Mouse (Mus musculus): Measurements from ENCODE around the gene Noxred1. TPM values are rescaled to one million over a fixed set of nuclear protein-coding genes. Genes with fewer than 3 reads are reported as not detected.
A peak's percentile ranks its signal among the peaks of the same experiment; 100 is the strongest.

Noxred1 gene
- polyA plus RNA-seq, 1 experiment from 2014 or later: 0.37 TPM

DNA sequence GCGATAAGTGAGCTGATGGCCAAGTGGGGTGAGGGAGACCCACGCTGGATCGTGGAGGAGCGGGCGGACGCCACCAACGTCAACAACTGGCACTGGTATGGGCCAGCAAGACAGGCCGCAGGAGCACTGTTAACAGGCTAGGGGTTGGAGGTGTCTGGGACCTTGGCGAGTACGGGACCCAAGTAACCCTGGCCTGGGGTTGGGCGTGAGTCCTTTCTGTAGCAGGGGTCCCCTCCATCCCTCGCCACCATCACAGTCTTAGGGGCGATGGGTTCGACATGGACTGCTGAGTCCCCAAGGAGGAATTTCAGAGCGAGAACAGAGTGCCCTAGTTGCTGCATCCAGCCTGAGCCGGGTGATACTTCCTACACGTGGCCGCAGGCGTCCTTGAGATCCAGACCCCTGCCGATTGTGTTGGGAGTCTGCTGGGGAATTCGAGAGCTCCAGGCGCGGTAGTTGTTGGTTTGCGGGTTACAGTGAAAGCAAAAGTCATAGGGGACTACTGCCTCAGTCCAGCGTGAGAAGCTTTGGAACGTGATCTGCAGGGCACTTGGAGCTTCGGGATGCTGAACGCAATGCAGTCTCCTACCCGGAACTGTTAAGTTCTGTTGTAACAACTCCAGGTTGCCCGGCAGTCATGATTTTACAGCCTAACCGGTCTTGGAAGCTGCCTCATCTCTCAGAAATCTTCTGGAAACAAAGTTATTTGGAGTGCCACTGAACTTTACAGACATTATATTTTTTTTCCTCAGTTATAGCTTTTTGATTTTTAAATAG lies 28.5 kb upstream of the Noxred1 start:
- Histone ChIP-seq H3K4me1 (peaks cover 6% of the 10 kb centered on the region), H3K9ac (peak overlapping the region; percentile 92), H3K27me3 (replicated peaks) (no peaks in the 10 kb centered on the region), H3K36me3 (peaks cover 39% of the 10 kb centered on the region), H3K9me3 (no peaks in the 10 kb centered on the region), H3K4me2 (peak overlapping the region; percentile 77), H3K4me3 (replicated peaks) (peak overlapping the region; percentile 89), H3K27ac (peak overlapping the region; percentile 91)
- WGBS: under 1% methylated on average over 31 of the region's 31 CpGs
- ATAC-seq (ENCODE audit: insufficient read depth, low FRiP score, low read depth): peak; percentile 59

DNA sequence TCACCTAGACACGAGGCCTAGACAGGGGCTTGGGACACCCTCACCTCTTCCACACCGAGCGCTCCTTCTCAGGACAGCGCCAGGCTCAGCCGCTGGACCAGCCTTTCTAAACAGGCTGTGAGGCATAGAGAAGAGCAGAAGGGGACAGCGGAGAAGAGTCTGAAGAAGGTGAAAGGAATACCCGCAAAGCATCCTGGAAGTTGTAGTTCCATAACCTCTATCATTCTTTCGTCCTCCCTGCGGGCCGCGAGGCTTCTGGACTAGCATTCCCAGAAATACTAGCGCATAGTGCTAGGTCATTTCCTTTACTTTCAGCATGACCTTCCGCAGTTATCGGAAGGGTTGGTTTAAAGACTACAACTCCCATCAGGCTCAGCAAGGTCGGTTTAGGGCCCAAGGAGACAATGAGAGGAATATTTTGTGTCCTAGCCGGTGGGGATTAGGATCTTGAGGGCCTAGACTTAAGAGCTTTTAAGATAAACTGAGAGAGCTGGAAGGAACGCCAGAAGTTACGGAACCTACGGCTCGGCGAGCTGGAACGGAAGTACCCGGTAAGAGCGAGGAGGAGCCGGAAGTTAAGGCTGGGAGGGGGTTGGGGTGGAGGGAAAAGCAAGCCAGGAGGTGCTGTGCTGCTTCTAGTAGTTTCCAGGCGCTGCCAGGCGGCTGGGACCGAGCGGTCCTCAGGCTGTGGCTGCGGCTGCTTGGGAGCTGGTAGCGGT lies 27.7 kb upstream of the Noxred1 start, which contains the start of the genes Vipas39 and Ahsa1:
TSS of gene Vipas39 (minus strand) at position 149 of the 719 bp plus-strand sequence.
TSS of gene Ahsa1 (plus strand) at position 372 of the 719 bp plus-strand sequence.
- under 1% methylated on average over 31 of the region's 31 CpGs for WGBS
- Histone ChIP-seq H3K4me3 (replicated peaks) (peak within 1 kb of the TSS; percentile 89), H3K36me3 (peaks cover 37% of the 10 kb centered on the region), H3K27me3 (replicated peaks) (no peaks in the 10 kb centered on the region), H3K9ac (peak within 1 kb of the TSS; percentile 92), H3K4me1 (peaks cover 6% of the 10 kb centered on the region), H3K27ac (peak within 1 kb of the TSS; percentile 91), H3K4me2 (peak within 1 kb of the TSS; percentile 77), H3K9me3 (no peaks in the 10 kb centered on the region)
- ATAC-seq (ENCODE audit: insufficient read depth, low FRiP score, low read depth): peak; percentile 98

DNA sequence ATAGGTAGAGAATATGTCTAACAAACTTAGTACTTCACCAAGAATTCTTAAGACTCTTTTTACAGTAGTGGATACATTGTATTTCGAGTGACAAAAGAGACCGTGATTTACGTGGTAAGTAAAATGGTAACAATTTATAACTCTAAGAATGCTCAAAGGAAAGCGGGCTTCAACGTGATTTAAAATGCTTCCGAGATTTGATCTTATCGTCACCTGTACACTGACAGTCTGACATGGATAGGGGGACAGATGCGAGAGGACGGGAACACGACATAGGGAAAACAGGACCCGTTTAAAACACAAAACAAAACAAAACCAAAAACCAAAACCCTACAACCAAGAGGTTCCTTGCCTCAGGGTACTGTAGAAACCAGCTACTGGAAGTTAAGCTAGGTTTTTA lies 26.9 kb upstream of the Noxred1 start:
- Histone ChIP-seq H3K9me3 (no peaks in the 10 kb centered on the region), H3K9ac (peak overlapping the region; percentile 66), H3K36me3 (peaks cover 31% of the 10 kb centered on the region), H3K4me3 (replicated peaks) (peak overlapping the region; percentile 89), H3K4me2 (peak overlapping the region; percentile 69), H3K27me3 (replicated peaks) (no peaks in the 10 kb centered on the region), H3K4me1 (peaks cover 6% of the 10 kb centered on the region), H3K27ac (peak overlapping the region; percentile 72; the same call in 1 of the 2 replicates)
- ATAC-seq (ENCODE audit: insufficient read depth, low FRiP score, low read depth): no peak
- 17% methylated on average over 11 of the region's 11 CpGs for WGBS

DNA sequence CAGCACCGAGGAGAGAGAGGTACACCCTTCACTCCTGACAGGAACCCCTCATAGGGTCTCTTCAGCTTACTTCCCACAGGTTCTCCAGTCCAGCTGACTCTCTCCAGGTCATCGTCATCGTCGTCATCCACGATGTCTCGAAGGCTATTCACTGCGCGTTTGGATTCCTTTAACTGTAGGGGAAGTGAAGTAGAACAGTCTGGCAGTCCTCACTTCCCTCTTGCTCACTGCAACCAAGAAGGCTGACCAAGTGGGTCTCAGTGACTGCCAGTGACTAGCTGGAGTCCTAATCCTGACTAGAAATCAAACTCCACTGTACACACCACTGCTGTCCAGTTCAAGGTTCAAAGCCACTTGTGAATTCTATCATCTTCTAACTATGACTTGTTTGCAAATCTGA lies 22.0 kb upstream of the Noxred1 start:
- Histone ChIP-seq H3K9me3 (no peaks in the 10 kb centered on the region), H3K27ac (no peak overlapping the region), H3K9ac (no peak overlapping the region), H3K4me2 (no peak overlapping the region), H3K27me3 (replicated peaks) (no peaks in the 10 kb centered on the region), H3K4me1 (no peaks in the 10 kb centered on the region), H3K4me3 (replicated peaks) (no peak overlapping the region), H3K36me3 (peaks cover 35% of the 10 kb centered on the region)
- 96% methylated on average over 8 of the region's 8 CpGs for WGBS
- no peak for ATAC-seq (ENCODE audit: insufficient read depth, low FRiP score, low read depth)

DNA sequence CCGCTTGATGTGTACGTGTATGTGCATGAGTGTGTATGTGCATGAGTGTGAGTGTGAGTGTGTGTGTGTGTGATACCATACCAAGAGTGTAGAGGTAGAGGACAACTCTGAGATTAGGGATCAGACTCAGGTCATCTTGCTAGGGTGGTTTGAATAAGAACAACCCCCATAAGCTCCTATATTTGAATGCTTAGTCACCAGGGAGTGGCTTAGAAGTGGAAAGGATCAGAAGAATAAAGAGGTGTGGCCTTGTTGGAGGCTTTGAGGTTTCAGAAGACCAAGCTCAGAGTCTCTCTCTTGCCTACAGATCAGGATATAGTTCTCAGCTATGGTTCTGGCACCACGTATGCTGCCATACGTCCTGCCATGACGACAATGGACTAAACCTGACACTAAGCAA lies 18.1 kb upstream of the Noxred1 start:
- no peak for ATAC-seq (ENCODE audit: insufficient read depth, low FRiP score, low read depth)
- Histone ChIP-seq H3K27ac (no peak overlapping the region), H3K9ac (no peak overlapping the region), H3K36me3 (peaks cover 43% of the 10 kb centered on the region), H3K4me3 (replicated peaks) (no peak overlapping the region), H3K9me3 (no peaks in the 10 kb centered on the region), H3K27me3 (replicated peaks) (no peaks in the 10 kb centered on the region), H3K4me2 (no peak overlapping the region), H3K4me1 (no peaks in the 10 kb centered on the region)
- 90% methylated on average over 5 of the region's 5 CpGs for WGBS

DNA sequence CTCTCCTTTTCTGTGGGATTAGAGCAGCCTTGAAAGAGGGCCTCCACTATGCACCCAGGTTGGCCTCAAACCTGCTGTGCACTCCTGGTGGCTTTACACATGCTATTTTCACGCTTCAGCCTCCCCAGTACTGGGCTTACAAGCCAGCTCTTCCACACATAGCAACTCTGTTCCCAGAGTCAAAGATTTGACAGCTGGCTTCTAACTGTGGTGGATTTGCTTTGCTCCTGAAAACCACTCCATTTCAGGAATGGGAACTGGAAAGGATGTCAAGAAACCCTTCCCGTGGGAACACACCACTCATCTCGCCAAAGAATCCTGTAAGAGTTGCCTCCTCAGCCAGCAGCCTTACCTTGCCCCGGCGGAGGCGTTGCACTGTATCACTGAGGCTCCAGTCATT lies 15.3 kb upstream of the Noxred1 start:
- H3K27ac ChIP-seq: no peak overlapping the region
- 95% methylated on average over 6 of the region's 6 CpGs for WGBS
- no peak overlapping the region for H3K4me2 ChIP-seq
- no peak overlapping the region for H3K9ac ChIP-seq
- H3K4me1 ChIP-seq: no peaks in the 10 kb centered on the region
- H3K27me3 ChIP-seq (replicated peaks): no peaks in the 10 kb centered on the region
- no peaks in the 10 kb centered on the region for H3K9me3 ChIP-seq
- no peak overlapping the region for H3K4me3 ChIP-seq (replicated peaks)
- no peak for ATAC-seq (ENCODE audit: insufficient read depth, low FRiP score, low read depth)
- H3K36me3 ChIP-seq: peaks cover 51% of the 10 kb centered on the region

DNA sequence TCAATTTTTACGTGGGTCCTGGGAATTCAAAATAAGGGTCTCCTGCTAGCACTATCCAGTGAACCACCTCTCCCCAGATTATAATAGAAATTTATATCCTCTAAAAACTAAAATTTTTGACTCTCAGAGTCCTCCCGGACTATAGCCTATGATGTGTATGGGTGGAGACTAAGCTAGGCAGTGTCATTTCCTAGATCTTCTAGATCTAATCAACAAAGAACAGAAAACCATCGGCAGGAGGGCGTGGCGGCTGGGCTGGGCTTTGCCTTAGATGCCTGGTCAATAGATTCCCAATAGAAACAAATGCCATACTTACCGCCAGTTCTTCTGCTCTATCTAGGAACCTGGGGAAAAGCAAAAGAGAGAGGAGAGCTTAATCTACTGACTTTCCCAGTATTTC lies 11.6 kb upstream of the Noxred1 start:
- H3K27me3 ChIP-seq (replicated peaks): no peaks in the 10 kb centered on the region
- no peak for ATAC-seq (ENCODE audit: insufficient read depth, low FRiP score, low read depth)
- H3K36me3 ChIP-seq: peaks cover 46% of the 10 kb centered on the region

DNA sequence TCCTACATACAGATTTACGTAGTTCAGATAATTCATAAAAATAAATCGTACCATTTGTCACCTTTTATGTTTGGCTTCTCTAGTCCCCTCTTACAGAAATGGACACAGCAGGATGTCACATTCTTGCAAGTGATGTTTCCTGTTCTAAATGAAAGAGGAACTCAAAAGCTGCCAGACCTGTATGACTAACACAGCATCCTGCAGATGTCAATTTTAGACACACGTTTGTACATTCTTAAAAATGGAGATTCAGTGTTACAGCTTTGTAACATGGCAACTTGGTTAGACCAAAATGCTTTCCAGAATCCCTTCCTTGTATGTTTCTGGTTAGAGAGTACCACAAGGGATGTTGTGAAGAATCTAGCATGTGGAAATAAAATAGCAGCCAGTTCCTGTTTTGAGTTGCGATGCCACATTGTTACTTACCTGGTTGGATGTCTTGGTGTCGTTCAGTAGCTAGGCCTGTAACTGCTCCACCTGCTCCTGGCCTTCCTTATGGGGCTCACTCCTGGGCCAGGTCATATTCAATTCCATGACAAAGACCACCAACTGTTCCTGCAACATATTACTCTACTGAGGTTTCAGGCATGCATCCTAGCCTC lies 1.5 kb downstream of the Noxred1 start:
- Histone ChIP-seq H3K4me3 (replicated peaks) (no peak overlapping the region), H3K27ac (no peak overlapping the region), H3K9ac (no peak overlapping the region), H3K4me2 (no peak overlapping the region), H3K9me3 (no peaks in the 10 kb centered on the region), H3K27me3 (replicated peaks) (no peaks in the 10 kb centered on the region), H3K4me1 (no peaks in the 10 kb centered on the region), H3K36me3 (peaks cover 19% of the 10 kb centered on the region; the same call in 1 of the 2 replicates)
- ATAC-seq (ENCODE audit: insufficient read depth, low FRiP score, low read depth): no peak
- WGBS: 83% methylated on average over 5 of the region's 5 CpGs

More for the DNA sequence above, 11.6 kb upstream of the Noxred1 start:
- 88% methylated on average over 6 of the region's 6 CpGs for WGBS
- no peak overlapping the region for H3K9ac ChIP-seq
- H3K4me2 ChIP-seq: no peak overlapping the region
- H3K4me3 ChIP-seq (replicated peaks): no peak overlapping the region
- no peaks in the 10 kb centered on the region for H3K4me1 ChIP-seq
- H3K27ac ChIP-seq: no peak overlapping the region
- no peaks in the 10 kb centered on the region for H3K9me3 ChIP-seq

DNA sequence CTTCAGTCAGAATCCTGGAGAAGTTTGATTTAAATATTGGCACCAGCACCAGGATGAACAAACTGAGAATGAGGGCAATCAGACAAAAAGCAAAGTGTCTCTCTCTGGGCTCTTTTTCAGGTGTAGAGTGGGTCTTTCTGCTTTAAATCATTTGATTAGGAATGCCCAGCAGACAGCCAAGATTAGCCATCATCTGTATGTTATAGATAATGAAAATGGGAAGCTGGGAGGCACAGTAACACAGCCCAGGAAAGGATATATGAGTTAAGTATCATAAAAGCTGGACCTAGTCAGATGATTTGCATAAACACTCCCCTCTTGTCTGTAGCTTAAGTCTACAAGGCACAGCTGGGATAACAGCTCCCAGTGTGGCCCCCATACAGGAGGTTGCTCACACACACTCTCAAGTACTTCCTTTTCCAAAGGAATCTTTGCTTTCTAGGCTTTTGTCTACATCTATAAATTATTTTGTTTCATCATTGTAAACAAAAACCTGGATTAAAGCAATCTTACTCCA lies 8.1 kb downstream of the Noxred1 start:
- no peak overlapping the region for H3K9ac ChIP-seq
- H3K27me3 ChIP-seq (replicated peaks): no peaks in the 10 kb centered on the region
- no peaks in the 10 kb centered on the region for H3K4me1 ChIP-seq
- H3K9me3 ChIP-seq: no peaks in the 10 kb centered on the region
- ATAC-seq (ENCODE audit: insufficient read depth, low FRiP score, low read depth): peak; percentile 35; the same call in 1 of the 2 replicates
- no peaks in the 10 kb centered on the region for H3K36me3 ChIP-seq
- no peak overlapping the region for H3K4me2 ChIP-seq
- H3K27ac ChIP-seq: no peak overlapping the region
- no peak overlapping the region for H3K4me3 ChIP-seq (replicated peaks)

DNA sequence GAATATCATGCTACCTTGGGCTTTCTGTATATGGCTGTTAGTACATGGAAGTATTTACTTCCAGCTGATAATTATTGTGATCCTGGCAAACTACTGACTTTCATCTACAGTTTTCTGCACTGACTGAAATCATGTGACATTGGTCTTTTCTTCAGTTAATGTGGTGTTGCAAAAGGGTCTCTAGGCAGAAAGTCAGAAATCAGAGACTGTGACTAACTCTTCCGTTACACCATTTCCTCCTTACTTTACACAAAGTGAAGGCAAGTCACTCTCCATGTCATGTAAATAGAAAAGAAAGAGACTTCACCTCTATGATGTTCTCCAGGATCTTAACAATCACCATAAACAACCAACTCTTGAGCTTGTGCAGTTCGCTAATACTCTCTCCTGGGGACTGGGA lies 8.9 kb downstream of the Noxred1 start:
- no peak for ATAC-seq (ENCODE audit: insufficient read depth, low FRiP score, low read depth)
- Histone ChIP-seq H3K27me3 (replicated peaks) (no peaks in the 10 kb centered on the region), H3K9ac (no peak overlapping the region), H3K9me3 (no peaks in the 10 kb centered on the region), H3K36me3 (no peaks in the 10 kb centered on the region), H3K4me2 (no peak overlapping the region), H3K4me3 (replicated peaks) (no peak overlapping the region), H3K4me1 (no peaks in the 10 kb centered on the region), H3K27ac (no peak overlapping the region)
- 78% methylated on average over 2 of the region's 2 CpGs for WGBS

DNA sequence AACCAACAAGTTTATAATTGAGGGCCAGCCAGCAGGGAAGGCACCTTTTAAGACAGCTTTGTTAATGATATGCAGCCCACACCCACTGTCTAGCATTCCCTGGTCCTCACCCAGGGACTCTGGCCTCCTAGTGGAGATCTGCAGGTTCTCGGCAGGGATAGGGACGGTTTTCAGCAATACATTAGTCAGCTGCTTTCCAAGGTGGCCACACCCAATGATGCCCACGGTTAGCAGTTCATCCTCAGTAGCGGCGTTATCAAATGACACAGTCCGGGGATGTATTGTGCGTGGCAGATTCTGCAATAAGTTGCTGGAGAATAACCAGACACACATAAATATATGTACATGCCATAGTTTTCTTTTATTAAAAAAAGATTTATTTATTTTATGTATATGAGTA lies 11.7 kb downstream of the Noxred1 start:
- Histone ChIP-seq H3K27ac (no peak overlapping the region), H3K4me3 (replicated peaks) (no peak overlapping the region), H3K4me2 (no peak overlapping the region), H3K9me3 (no peaks in the 10 kb centered on the region), H3K36me3 (no peaks in the 10 kb centered on the region), H3K4me1 (no peaks in the 10 kb centered on the region), H3K9ac (no peak overlapping the region), H3K27me3 (replicated peaks) (no peaks in the 10 kb centered on the region)
- no peak for ATAC-seq (ENCODE audit: insufficient read depth, low FRiP score, low read depth)
- 63% methylated on average over 7 of the region's 7 CpGs for WGBS

DNA sequence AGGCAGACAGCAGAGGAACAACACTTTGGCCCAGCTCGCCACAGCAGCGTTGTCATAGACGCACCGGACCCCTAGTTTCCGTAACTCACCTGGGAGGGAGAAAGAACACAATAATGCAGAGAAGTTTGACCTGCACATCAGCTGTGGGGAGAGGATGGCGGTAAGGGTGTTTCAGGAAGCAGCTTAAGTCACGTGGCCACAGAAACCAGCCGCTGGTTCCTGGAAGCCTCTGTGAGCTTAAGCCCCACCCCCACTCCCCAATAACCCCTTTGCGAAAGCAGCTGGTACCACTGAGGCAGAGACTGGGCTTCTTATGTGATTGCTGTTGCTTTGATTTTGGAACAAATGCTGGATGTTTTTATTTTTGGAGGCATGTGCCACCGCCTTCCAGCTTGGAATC lies 13.6 kb downstream of the Noxred1 start:
- Histone ChIP-seq H3K9me3 (no peaks in the 10 kb centered on the region), H3K36me3 (no peaks in the 10 kb centered on the region), H3K4me2 (no peak overlapping the region), H3K27me3 (replicated peaks) (no peaks in the 10 kb centered on the region), H3K4me1 (no peaks in the 10 kb centered on the region), H3K9ac (no peak overlapping the region), H3K27ac (no peak overlapping the region), H3K4me3 (replicated peaks) (no peak overlapping the region)
- ATAC-seq (ENCODE audit: insufficient read depth, low FRiP score, low read depth): no peak
- 67% methylated on average over 10 of the region's 10 CpGs for WGBS

Data from stomach, embryonic 15.5 days (tissue).